Mouse (Mus musculus): ENCODE measurements around the gene 4933405O20Rik. TPM values are rescaled to one million over a fixed set of nuclear protein-coding genes. Genes with fewer than 3 reads are reported as not detected.

4933405O20Rik gene
- total RNA-seq (2017): not detected in 2 replicates

DNA sequence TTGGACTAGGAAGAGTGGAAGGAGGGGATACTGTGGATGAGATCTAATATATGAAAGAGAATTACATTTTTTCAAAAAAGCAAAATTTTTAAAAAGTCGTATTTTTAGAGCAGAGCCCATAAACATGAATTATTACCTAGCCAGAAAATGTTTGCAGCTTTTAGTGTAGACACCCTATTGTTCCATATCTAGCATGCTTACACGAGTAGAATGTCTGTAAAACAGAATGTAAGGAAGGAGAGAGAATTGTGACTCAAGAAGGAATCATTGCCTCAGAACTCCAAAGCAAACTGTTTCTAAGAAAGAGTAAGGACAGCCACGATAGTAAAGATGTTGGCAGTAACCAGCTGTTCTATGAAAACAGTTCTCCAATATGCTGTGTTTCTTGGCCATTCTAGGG, at the start of gene 4933405O20Rik:
4933405O20Rik (plus strand) TSS at position 301 of the 400 bp plus-strand sequence.
- ATAC-seq (replicated peaks; ENCODE audit: low read depth, poor library complexity, severe bottlenecking): no peak

DNA sequence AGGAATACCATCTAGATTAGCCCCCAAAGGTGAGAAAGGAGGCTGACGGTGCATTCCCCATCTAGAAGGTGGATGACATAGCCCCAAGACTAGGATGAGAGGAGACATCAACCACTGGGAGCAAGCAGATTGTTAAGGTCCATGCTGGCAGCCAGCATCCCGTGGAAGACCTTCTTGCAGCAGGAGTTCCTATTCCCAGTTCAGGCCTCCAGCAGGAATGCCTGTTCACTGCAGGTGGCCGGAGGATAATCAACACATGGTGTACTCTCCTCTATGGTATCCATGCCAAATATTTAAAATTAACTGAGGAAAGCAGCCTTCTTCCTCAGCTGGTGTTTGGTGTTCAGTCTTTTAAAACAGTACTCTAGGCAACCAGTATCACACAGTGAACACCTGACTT, 49.4 kb upstream of the 4933405O20Rik start:
- no peak for ATAC-seq (replicated peaks; ENCODE audit: low read depth, poor library complexity, severe bottlenecking)

DNA sequence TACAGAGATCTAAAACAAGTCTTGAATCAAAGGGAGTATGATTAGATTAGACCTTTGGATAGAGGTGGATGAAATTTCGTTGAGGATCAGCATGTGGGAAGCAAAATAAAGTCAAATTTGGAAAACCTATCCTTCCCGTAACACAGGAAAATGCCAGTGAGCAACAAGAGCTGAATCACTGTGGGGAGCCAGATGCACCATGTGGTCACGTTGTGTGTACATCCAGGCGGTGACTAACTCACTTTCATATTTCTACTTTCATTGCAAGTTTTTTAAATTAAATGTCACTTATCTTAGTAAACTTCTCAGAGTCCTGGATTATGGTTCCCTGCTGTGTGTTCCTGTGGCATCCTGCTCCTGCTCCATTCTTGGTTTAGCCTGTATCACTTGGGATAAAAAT, 47.6 kb upstream of the 4933405O20Rik start:
- no peak for ATAC-seq (replicated peaks; ENCODE audit: low read depth, poor library complexity, severe bottlenecking)

DNA sequence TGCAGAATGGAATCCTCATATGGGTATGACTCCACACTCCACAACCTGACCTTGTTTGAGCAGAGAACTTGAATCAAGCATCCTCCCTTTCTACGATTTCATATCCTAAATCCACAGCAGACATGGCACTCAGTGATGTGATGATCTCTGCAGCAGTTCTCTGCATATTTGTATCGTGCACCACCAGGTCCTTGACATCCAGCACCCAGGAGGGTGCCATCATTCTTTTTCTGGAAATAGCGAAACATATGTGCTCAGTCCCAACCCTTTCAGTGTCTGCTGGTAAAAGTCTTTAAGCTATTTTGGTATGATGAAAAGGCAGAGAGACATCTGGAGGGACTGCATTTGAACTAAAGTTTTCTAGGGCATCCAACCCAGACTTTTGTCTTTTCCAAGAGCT, 36.3 kb upstream of the 4933405O20Rik start:
- ATAC-seq (replicated peaks; ENCODE audit: low read depth, poor library complexity, severe bottlenecking): no peak

DNA sequence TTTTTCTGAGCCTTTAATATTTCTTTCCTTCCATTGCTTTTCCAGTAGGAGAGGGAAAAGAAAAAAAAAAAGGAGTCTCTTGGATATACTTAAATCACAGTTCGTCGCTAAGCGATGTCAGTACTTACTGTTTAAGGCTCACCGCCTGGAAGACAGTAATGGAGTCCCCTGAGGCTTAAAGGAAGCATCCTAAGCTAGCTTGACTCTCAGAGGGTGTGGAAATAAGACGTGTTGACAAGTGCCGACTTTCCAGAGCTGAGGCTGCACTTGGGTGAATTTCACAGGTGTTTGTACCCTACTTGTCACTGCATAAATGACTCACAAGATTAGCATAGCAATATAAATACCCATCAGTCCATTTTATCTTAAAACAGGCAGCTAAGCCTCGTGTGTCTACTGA, 25.1 kb upstream of the 4933405O20Rik start:
- ATAC-seq (replicated peaks; ENCODE audit: low read depth, poor library complexity, severe bottlenecking): no peak

DNA sequence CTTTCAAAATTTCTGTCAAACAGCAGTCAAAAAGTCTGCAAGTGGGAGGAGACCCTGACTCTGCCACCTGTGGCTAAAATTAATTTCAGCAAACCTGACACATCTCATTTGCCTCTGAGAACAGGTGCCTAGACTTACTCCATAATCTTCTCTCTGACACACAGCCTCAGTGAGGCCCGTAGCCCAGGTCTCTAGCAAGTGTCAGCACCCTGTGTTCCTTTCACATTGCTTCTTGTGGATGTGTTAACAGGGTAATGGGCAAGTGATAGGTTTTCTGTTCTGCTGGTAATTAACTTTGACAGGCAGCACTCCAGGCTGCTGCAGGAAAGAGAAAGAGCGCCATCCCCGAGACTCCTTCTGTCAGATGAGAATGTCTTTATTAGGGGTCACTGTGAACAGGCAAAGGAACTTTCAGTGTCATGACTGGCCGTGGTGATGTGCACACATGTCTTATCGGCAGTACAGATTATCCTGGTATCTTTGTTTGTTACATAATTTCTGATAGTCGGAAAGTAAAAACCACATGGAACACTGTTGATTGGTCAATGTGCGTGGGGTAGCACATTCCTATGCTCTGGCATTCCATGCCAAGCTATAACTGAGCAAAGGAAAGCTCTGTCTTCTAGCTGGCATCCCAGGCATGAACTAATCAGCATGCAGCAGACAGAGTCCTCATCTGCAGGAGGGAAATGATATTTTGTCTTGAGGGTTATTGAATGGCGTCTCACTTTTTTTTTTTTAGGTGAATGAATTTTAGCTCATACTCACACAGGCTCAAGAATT, 10.2 kb upstream of the 4933405O20Rik start:
- no peak for ATAC-seq (replicated peaks; ENCODE audit: low read depth, poor library complexity, severe bottlenecking)

DNA sequence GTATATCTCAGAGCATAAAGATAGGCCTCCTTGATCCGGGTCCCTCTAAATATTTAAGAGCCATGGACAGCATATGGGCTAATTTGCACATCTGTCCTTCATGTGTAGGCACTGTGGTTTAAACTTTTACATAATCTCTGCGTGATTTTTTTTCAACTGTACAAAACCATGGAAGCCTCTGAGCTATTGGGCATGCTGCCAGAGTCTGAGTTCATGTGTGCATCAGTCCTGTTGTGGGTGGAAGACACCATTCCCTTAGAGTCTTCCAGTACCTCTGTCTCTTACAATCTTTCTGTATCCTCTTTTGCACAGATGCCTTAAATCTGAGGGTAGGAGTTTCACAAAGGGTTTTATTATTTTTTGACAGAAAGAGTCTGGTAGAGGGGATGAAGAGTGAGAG, 15.1 kb downstream of the 4933405O20Rik start:
- no peak for ATAC-seq (replicated peaks; ENCODE audit: low read depth, poor library complexity, severe bottlenecking)

DNA sequence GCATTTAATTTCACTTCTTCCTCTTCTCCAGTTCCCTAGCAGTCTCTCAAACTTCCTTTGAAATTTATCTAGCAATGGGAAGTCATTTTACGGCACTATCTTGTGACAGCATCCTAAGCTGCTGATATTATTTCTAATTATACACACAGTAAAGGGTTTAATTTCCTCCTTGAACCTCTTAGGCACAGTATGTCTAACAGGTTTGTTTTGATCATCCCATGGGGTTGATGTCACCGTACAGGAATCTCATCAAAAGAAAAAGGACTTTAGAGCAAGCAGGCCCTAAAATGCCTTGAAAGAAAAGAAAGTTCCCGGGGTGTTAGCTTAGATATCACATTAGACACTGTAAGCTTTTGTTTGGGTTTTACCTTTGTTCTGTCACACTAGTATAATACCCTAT, 30.2 kb downstream of the 4933405O20Rik start:
- ATAC-seq (replicated peaks; ENCODE audit: low read depth, poor library complexity, severe bottlenecking): no peak

DNA sequence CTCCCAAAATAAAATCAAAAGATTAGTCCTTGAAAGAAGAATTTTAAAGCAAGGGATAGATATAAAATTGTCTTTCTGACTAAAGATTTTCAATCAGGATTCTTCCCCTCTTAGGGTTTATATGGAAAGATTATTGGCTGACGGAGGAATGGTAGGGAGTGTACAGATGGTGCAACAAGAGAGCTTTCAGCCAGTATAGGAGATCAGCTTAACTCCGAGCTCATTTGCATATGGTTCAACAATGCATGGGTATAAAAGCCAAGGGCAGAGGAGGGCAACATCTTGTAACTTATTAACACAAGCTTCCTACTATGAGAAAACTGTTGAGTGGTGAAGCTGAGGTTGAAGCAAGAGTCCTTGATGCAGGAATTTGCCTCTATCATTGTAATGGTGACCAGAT, 34.2 kb downstream of the 4933405O20Rik start:
- no peak for ATAC-seq (replicated peaks; ENCODE audit: low read depth, poor library complexity, severe bottlenecking)

Measured in common myeloid progenitor, adult 5-6 weeks (primary cell).